Mouse (Mus musculus): ENCODE data around the gene Cib2. TPM values are rescaled to one million over a fixed set of nuclear protein-coding genes. Genes with fewer than 3 reads are reported as not detected.
A peak's percentile ranks its signal among the peaks of the same experiment; 100 is the strongest.
"Not testable (repeated sequence)": the region's sequence is repeated elsewhere in the genome, so short reads cannot be mapped to it uniquely, and the experiment has no call there.

The Cib2 gene
- total RNA-seq (2021): 1 to 10 TPM; 1.4 to 1.8 TPM

DNA sequence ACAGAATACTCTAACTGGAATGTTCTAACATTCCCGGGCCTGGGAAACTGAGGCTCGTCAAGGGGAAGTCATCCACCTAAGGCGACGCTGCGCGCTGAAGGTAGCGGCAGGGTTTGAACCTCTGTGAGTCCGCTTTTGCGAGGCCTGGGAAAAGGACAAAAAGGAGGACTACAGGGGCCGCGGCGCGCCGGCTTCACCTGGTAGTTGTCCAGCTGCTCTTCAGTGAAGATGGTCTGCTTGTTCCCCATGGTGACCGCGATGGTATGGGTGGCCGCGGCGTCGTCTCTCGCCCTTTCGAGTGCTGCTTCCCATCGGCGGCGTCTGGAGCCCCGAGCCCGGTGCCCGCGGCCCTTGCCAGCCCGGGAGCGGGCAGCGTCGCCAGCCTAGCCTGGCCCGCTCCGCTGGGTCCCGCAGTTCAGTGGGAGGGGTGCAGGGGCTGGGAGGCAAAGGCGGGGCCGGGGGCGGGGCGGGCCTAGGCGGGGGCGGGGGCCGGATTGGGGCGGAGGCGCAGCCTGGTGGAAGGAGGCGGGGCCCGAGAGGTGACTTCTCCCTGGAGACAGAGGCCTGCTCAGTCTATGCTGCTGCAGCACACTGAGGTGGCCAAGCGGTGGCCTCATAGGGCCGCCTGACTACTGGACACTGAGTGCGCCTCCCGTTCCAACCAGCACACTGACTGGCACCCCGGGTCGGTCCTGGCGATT is at the start of gene Cib2:
Gene Cib2, minus strand, starts transcription at position 448 of the 701 bp plus-strand sequence.
- intact Hi-C loops (cut with DNase I): no loop called here

DNA sequence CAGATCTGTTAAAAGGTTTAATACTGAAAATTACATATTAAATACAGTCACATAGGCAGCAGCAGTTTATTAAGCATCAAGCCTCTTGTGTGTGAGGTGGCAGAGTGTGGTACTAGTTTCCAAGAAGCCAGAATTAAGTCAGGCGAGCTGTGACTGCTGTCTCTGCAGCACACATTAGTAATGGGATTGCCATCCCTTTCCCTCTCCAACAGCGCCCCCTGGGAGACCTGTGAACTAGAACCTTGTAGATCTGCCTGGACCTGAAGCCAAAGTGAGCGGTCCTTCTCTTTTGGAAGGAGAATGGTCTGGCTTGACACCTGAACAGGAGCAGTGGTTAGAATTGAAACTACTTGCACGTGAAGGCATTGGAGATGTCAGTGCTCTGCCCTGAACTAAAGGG is 44.9 kb upstream of the Cib2 start:
- no peak for DNase-seq (ENCODE audit: low spot score)
- intact Hi-C loops (cut with DNase I): no loop called here

More for the DNA sequence above, at the start of gene Cib2:
- peak; percentile 51 for DNase-seq (ENCODE audit: low spot score)

- intact Hi-C loops (cut with DNase I): no loop called here
These were observed 44.2 kb upstream of the Cib2 start for GRCm38 (mm10) chr9:54604131-54604654.

GRCm38 (mm10) chr9:54602916-54603315 is 42.9 kb upstream of the Cib2 start:
- intact Hi-C loops (cut with DNase I): no loop called here

More at GRCm38 (mm10) chr9:54604131-54604654, 44.2 kb upstream of the Cib2 start:
- no peak for DNase-seq (ENCODE audit: low spot score)

GRCm38 (mm10) chr9:54602386-54602785 is 42.4 kb upstream of the Cib2 start:
- intact Hi-C loops (cut with DNase I): no loop called here

More at GRCm38 (mm10) chr9:54602916-54603315, 42.9 kb upstream of the Cib2 start:
- DNase-seq (ENCODE audit: low spot score): no peak

GRCm38 (mm10) chr9:54596752-54597465 is 36.9 kb upstream of the Cib2 start:
- no peak for DNase-seq (ENCODE audit: low spot score)
- intact Hi-C loops (cut with DNase I): no loop called here

More at GRCm38 (mm10) chr9:54602386-54602785, 42.4 kb upstream of the Cib2 start:
- DNase-seq (ENCODE audit: low spot score): no peak

DNA sequence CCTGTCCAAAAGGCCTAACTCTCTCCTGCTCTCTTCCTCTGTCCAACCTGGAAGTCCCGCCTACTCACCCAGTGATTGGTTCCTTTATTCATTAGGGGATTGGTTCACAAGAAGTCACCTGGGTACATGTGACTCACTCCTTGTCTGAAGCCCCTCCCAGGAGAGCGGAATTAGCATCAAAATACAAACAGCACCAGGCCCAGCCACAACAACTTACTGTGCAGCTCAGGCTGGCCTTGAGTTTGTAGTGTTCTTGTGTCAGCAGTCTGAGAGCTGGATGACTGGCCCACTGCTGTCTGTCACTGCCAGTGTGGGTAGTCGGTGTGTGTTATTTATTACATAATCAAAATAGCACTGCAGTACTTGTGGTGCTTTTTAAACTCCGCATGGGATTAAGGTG is 33.6 kb upstream of the Cib2 start:
- DNase-seq (ENCODE audit: low spot score): not testable (repeated sequence)

GRCm38 (mm10) chr9:54587863-54588262 is 27.8 kb upstream of the Cib2 start:
- intact Hi-C loops (cut with DNase I): loop anchor here (5.0 kb wide), 1 partner anchor 86 kb away; the partner anchor contains the start of gene Dmxl2
- DNase-seq (ENCODE audit: low spot score): no peak

More for the DNA sequence above, 33.6 kb upstream of the Cib2 start:
- intact Hi-C loops (cut with DNase I): not testable (repeated sequence)

GRCm38 (mm10) chr9:54586199-54587061 is 26.4 kb upstream of the Cib2 start, which contains the start of gene Idh3a:
Gene Idh3a (plus strand): TSS chr9:54586334.
- DNase-seq (ENCODE audit: low spot score): peak; percentile 97
- intact Hi-C loops (cut with DNase I): loop anchor here (5.0 kb wide), 1 partner anchor 84 kb away; the partner anchor contains the start of gene Dmxl2

- DNase-seq (ENCODE audit: low spot score): no peak
- intact Hi-C loops (cut with DNase I): loop anchor here (5.0 kb wide), 1 partner anchor 84 kb away; the partner anchor contains the start of gene Dmxl2
These were observed 25.8 kb upstream of the Cib2 start for GRCm38 (mm10) chr9:54585839-54586198.

GRCm38 (mm10) chr9:54584127-54584526 is 24.1 kb upstream of the Cib2 start:
- intact Hi-C loops (cut with DNase I); DNase-seq (ENCODE audit: low spot score): not testable (repeated sequence)

DNA sequence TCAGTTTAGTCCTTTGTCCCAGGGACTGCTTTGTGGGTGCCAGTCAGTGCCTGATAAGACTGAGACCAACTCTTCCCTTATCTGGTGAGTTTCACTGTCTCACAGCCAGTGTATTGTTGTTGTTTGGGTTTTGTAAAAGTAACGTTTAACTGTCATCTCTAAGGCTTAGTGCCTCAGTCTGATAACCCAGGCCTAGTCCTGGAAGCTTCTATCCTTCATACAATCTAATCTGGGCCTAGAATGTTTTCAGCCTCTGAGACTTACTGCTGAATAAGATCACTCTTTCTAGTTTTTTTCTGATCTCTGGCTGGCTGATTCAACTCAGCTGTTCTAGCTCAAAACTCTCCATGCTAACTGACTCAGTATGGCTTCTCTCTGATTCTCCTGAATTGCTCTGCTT is 23.7 kb upstream of the Cib2 start:
- DNase-seq (ENCODE audit: low spot score): no peak
- intact Hi-C loops (cut with DNase I): no loop called here

DNA sequence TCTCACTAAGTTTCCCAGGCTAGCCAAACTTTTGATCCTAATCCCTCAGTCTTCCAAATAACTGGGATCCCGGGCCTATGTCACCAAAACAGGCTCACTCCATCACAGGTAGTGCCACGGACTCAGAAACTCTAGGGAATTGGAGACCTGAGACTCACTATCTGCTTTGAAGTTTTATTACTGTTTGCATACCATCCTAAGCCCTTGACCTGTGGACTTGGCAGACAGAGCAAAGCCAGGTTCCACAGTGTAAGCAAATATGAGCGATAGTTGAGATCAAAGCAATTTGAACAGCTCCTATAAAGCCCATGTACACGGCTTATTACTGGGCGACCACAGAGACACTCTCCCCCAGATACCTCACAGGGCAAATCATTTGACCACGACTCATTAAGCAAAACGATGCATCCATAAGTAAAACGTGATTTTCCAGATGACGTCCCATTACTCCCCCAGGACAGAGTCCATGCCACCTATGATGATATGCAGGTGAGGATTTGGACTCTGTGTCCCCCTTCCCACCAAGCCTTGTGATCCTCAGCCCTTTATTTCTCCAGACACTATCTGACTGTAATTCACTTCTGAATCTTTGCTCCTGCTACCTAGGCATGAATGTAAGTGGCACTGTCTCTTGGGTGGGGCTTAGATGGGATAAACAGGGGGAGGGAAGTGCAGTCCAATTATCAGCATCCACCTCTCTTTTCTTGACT is 11.3 kb upstream of the Cib2 start:
- DNase-seq (ENCODE audit: low spot score): no peak
- intact Hi-C loops (cut with DNase I): no loop called here

DNA sequence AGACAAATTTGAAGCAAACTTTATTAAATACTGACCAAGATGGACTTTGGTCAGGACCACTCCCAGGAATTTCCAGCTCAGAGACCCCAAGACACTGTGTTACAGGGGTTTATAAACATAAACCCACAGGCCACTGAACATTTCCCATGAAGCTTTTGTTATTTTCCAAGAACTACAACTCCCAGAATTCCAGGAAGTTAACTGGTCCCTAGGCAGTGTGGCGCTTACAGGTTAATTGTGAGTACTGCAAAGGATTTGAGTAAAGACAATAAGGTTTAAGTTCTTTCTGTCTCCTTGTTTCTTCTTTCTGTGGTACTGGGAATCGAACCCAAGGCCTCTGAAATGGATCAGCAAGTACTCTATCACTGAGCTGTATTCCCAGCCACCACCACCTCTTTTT is 8.7 kb upstream of the Cib2 start:
- no peak for DNase-seq (ENCODE audit: low spot score)
- intact Hi-C loops (cut with DNase I): no loop called here

DNA sequence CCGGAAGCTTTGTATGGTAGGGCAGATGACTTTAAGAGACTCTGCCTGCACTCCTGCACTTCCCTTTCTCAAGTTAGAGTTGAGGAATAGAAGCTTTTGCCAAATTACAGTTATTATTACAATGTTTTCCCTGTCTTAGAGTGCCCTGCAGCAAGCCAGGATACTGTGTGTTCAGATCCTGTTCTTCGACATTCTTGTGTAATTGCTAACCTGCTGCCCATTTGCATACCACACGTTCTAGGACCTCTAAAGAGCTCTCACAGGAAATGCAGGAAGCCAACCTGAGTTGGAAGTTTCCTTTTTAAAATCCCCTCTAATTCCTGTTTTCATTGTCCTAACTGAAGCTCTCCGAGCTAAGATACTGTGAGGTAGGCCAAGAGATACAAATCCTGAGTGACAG is 6.9 kb upstream of the Cib2 start:
- no peak for DNase-seq (ENCODE audit: low spot score)
- intact Hi-C loops (cut with DNase I): no loop called here

- DNase-seq (ENCODE audit: low spot score): no peak
- intact Hi-C loops (cut with DNase I): no loop called here
These were observed 998 bp upstream of the Cib2 start for GRCm38 (mm10) chr9:54560831-54561601.

DNA sequence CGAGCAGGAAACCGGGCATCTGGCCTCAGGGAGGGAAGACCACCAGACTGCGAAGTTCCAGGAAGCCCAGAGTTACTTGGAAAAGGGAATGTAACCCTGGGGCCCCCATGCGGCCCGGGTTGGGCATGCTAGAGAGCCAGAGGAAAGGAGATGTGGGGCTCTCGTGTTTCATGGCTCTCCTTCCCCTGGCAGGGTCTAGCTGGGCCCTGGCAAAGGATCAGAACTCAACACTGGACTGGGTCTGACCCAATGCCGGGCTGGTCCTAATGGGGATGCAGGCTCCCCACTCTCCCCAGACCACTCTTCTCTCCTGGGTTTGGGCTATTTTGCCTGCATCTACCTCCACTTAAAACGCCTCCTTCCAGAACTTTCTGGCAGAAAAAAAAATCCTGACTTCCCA is 1.3 kb downstream of the Cib2 start:
- intact Hi-C loops (cut with DNase I): no loop called here
- DNase-seq (ENCODE audit: low spot score): no peak

DNA sequence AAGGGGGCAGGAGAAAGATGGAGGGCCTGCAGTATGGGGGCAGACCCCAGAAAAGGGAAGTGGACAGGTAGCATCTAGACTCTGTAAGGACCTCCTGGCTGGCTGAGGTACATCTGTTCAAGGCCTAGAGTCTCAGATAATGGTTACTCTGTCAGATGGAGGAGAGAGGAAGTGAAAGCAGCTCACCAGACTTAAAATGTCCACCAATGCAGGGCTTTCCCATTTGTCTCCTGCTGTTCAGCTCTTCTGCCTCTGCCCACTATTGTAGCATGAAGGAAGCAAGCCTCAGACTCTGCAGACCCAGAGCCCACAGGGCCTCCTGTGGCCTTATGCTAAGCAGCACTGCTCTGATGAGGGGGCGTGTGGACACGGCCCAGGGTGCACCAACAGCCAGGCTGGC is 5.0 kb downstream of the Cib2 start:
- intact Hi-C loops (cut with DNase I): no loop called here
- DNase-seq (ENCODE audit: low spot score): no peak

DNA sequence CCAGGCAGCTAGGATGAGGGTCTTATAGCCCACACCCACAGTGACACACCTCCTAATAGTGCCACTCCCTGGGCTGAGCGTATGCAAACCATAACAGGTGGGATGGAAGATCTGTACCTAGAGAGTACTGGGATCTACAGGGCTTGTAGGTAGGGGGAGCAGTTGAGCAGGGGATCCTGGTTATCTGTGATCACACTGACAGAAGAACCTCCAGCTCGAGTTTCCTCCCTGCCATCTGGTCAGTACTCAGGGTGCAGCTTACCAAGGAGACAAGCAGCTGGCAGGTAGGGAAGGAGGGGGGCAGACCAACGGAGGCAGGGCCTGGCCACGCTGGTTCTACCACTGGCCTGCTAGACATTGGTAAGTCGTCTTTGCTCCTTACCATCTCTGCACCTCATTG is 7.6 kb downstream of the Cib2 start:
- intact Hi-C loops (cut with DNase I): no loop called here
- no peak for DNase-seq (ENCODE audit: low spot score)

Data from heart, postnatal 25 days (tissue).